Comparison of ENCODE assay signal across 18 mouse cellular contexts in genomic region chr1:98051039-98051438, GRCm38 (mm10). TPM values are rescaled to one million over a fixed set of nuclear protein-coding genes. Genes with fewer than 3 reads are reported as not detected.
DNase-seq lines count a peak whose midpoint lies in the region; ATAC-seq and TF ChIP-seq lines count a peak whose summit lies in the region.
"Had no signal": no experiment of that assay in that cellular context is flagged by ENCODE, and none has a peak within 500 bp of the region (broad histone marks: within the 10 kb centered on the region; RNA-seq: fewer than 3 reads in every experiment).

No protein-coding gene starts in this region.

- H3K27ac ChIP-seq in hindbrain, embryonic 11.5 days (ENCODE audit: low read depth, low read length), result no peak overlapping the region
- no peak overlapping the region for H3K27ac ChIP-seq in hindbrain, embryonic 12.5 days
- no peak overlapping the region for H3K27ac ChIP-seq in lung, embryonic 15.5 days
- H3K27ac ChIP-seq in embryonic facial prominence, embryonic 11.5 days (replicated peaks; ENCODE audit: low read depth, low read length), result no peak overlapping the region
- H3K27ac ChIP-seq in layer of hippocampus, adult 2 months, result no peak overlapping the region
- H3K27ac ChIP-seq: forebrain, embryonic 15.5 days; heart, embryonic 13.5 days; midbrain, embryonic 12.5 days had no signal

- no peak overlapping the region for H3K4me2 ChIP-seq in hindbrain, embryonic 11.5 days (replicated peaks; ENCODE audit: low read depth, low read length)
- H3K4me2 ChIP-seq in hindbrain, embryonic 12.5 days (replicated peaks), result no peak overlapping the region
- H3K4me2 ChIP-seq in lung, embryonic 15.5 days, result no peak overlapping the region
- no peak overlapping the region for H3K4me2 ChIP-seq in embryonic facial prominence, embryonic 11.5 days (ENCODE audit: low read depth, low read length)
- H3K4me2 ChIP-seq: forebrain, embryonic 15.5 days; heart, embryonic 13.5 days; midbrain, embryonic 12.5 days had no signal

- 34% methylated on average over 3 of the region's 3 CpGs for whole genome bisulfite sequencing in hindbrain, embryonic 11.5 days
- 40% methylated on average over 3 of the region's 3 CpGs for WGBS in hindbrain, embryonic 12.5 days
- 34% methylated on average over 3 of the region's 3 CpGs for WGBS in lung, embryonic 15.5 days
- 41% methylated on average over 3 of the region's 3 CpGs for WGBS in embryonic facial prominence, embryonic 11.5 days

- H3K9me3 ChIP-seq in hindbrain, embryonic 11.5 days (ENCODE audit: control insufficient read depth, low read length), result no peaks in the 10 kb centered on the region
- H3K9me3 ChIP-seq in hindbrain, embryonic 12.5 days (replicated peaks), result no peaks in the 10 kb centered on the region
- H3K9me3 ChIP-seq in lung, embryonic 15.5 days, result no peaks in the 10 kb centered on the region
- H3K9me3 ChIP-seq in embryonic facial prominence, embryonic 11.5 days (replicated peaks; ENCODE audit: control insufficient read depth, low read length), result no peaks in the 10 kb centered on the region
- H3K9me3 ChIP-seq: forebrain, embryonic 15.5 days; heart, embryonic 13.5 days; midbrain, embryonic 12.5 days had no signal

- ATAC-seq in hindbrain, embryonic 11.5 days (ENCODE audit: low FRiP score), result no peak
- ATAC-seq in hindbrain, embryonic 12.5 days (ENCODE audit: low FRiP score), result no peak
- 0 out of 2 replicates have a peak, but pooled peaks have one; percentile 56 for ATAC-seq in lung, embryonic 15.5 days (ENCODE audit: borderline replicate concordance, extremely low read depth, low FRiP score, low TSS enrichment)
- no peak for ATAC-seq in embryonic facial prominence, embryonic 11.5 days (replicated peaks; ENCODE audit: insufficient number of reproducible peaks, low FRiP score, low TSS enrichment, low read depth)
- ATAC-seq: forebrain, embryonic 15.5 days had no signal

- DNase-seq in hindbrain, embryonic 11.5 days (ENCODE audit: low spot score), result peak; percentile 26
- no peak for DNase-seq in lung, postnatal 25 days (ENCODE audit: low spot score)
- peak; percentile 19 for DNase-seq in embryonic facial prominence, embryonic 11.5 days (ENCODE audit: low spot score)
- DNase-seq in kidney, postnatal 4 days, result peak; percentile 47 to 62
- no peak for DNase-seq in thymus, postnatal 25 days
- no peak for DNase-seq in layer of hippocampus, adult 2 months (ENCODE audit: low spot score in 2 of 2)
- DNase-seq: cerebellum, adult 9-10 months; heart, postnatal 36 days; layer of hippocampus, adult 9-11 months; liver; thymus, adult 2 months had no signal

- H3K36me3 ChIP-seq in hindbrain, embryonic 11.5 days (ENCODE audit: control insufficient read depth, insufficient read depth, low read length), result no peaks in the 10 kb centered on the region
- no peaks in the 10 kb centered on the region for H3K36me3 ChIP-seq in hindbrain, embryonic 12.5 days
- H3K36me3 ChIP-seq in lung, embryonic 15.5 days, result no peaks in the 10 kb centered on the region
- H3K36me3 ChIP-seq in embryonic facial prominence, embryonic 11.5 days (replicated peaks; ENCODE audit: control insufficient read depth, insufficient read depth, low read depth, low read length), result no peaks in the 10 kb centered on the region
- H3K36me3 ChIP-seq: forebrain, embryonic 15.5 days; heart, embryonic 13.5 days; midbrain, embryonic 12.5 days had no signal

- no peaks in the 10 kb centered on the region for H3K27me3 ChIP-seq in hindbrain, embryonic 11.5 days (ENCODE audit: control insufficient read depth, insufficient read depth, low read length)
- no peaks in the 10 kb centered on the region for H3K27me3 ChIP-seq in hindbrain, embryonic 12.5 days
- H3K27me3 ChIP-seq in lung, embryonic 15.5 days, result no peaks in the 10 kb centered on the region
- H3K27me3 ChIP-seq in embryonic facial prominence, embryonic 11.5 days (ENCODE audit: control insufficient read depth, insufficient read depth, low read length), result no peaks in the 10 kb centered on the region
- H3K27me3 ChIP-seq: forebrain, embryonic 15.5 days; heart, embryonic 13.5 days; midbrain, embryonic 12.5 days had no signal

- TF ChIP-seq CTCF in layer of hippocampus, adult 2 months (conservative IDR thresholded peaks at IDR 0.05), result no peak

- no peak overlapping the region for H3K4me3 ChIP-seq in hindbrain, embryonic 11.5 days (ENCODE audit: low read depth, low read length)
- no peak overlapping the region for H3K4me3 ChIP-seq in hindbrain, embryonic 12.5 days
- H3K4me3 ChIP-seq in lung, embryonic 15.5 days, result no peak overlapping the region
- no peak overlapping the region for H3K4me3 ChIP-seq in embryonic facial prominence, embryonic 11.5 days (ENCODE audit: low read depth, low read length)
- H3K4me3 ChIP-seq in layer of hippocampus, adult 2 months, result no peak overlapping the region
- H3K4me3 ChIP-seq: erythroblast, embryonic 14.5 days; forebrain, embryonic 15.5 days; heart, embryonic 13.5 days; midbrain, embryonic 12.5 days had no signal

- no peak overlapping the region for H3K9ac ChIP-seq in hindbrain, embryonic 11.5 days (ENCODE audit: low read depth, low read length)
- H3K9ac ChIP-seq in hindbrain, embryonic 12.5 days, result no peak overlapping the region
- no peak overlapping the region for H3K9ac ChIP-seq in lung, embryonic 15.5 days
- H3K9ac ChIP-seq in embryonic facial prominence, embryonic 11.5 days (replicated peaks; ENCODE audit: low read length), result no peak overlapping the region
- H3K9ac ChIP-seq: forebrain, embryonic 15.5 days; heart, embryonic 13.5 days; midbrain, embryonic 12.5 days had no signal

- H3K4me1 ChIP-seq in hindbrain, embryonic 11.5 days (replicated peaks; ENCODE audit: control insufficient read depth, insufficient read depth, low read length), result no peaks in the 10 kb centered on the region; the same call in 1 of the 2 replicates
- peaks cover 31% of the 10 kb centered on the region for H3K4me1 ChIP-seq in hindbrain, embryonic 12.5 days
- peaks cover 12% of the 10 kb centered on the region; the same call in 1 of the 2 replicates for H3K4me1 ChIP-seq in lung, embryonic 15.5 days
- H3K4me1 ChIP-seq in embryonic facial prominence, embryonic 11.5 days (ENCODE audit: control insufficient read depth, insufficient read depth, low read length), result 0 out of 2 replicates have a peak, but pooled peaks cover 2% of the 10 kb centered on the region

RNA-seq across cellular contexts. Expression of gene Pam, which starts 44.4 kb away (rescaled TPM):
- polyA plus RNA-seq in hindbrain, embryonic 11.5 days (2014; fragmentation: Nextera tagmentation; extraction: Ambion mirVana), result 17.3 and 23.8 TPM in 2 replicates
- polyA plus RNA-seq in hindbrain, embryonic 12.5 days (2016; fragmentation: Nextera tagmentation; extraction: Ambion mirVana), result 28.7 and 33.2 TPM in 2 replicates
- 51.7 and 52.7 TPM in 2 replicates for polyA plus RNA-seq in lung, embryonic 15.5 days (2015; fragmentation: Nextera tagmentation; extraction: Ambion mirVana)
- polyA plus RNA-seq in embryonic facial prominence, embryonic 11.5 days (2014; fragmentation: Nextera tagmentation; extraction: Ambion mirVana), result 17.1 and 22.3 TPM in 2 replicates
- 100 to 1,000 TPM; 193 to 200 TPM for total RNA-seq in layer of hippocampus, adult 2 months (2021)
- total RNA-seq: MEL had no signal

Comparison
In these comparisons a context has a peak if more than half of its experiments do, and no peak if none do; other contexts are left out.
1. DNase-seq: peak in hindbrain, embryonic 11.5 days (single experiment), embryonic facial prominence, embryonic 11.5 days (single experiment) and kidney, postnatal 4 days (2 of 2); none in lung, postnatal 25 days (single experiment), thymus, postnatal 25 days (single experiment) and layer of hippocampus, adult 2 months (0 of 2).